Mouse (Mus musculus): ENCODE measurements around the gene Col4a6.

- TF ChIP-seq CTCF (IDR thresholded peaks at IDR 0.05; ENCODE audit: extremely low read depth, insufficient read depth, low read length) (no peak; the same call in 1 of the 2 replicates), POLR2A (IDR thresholded peaks at IDR 0.05; ENCODE audit: extremely low read depth, insufficient read depth, low read length) (no peak)
Measured at GRCm38 (mm10) chrX:141156696-141157095, 317.2 kb downstream of the Col4a6 start.
